Mouse (Mus musculus) hindbrain, embryonic 10.5 days (tissue): Measurements from ENCODE around the gene Dok1. TPM values are rescaled to one million over a fixed set of nuclear protein-coding genes. Genes with fewer than 3 reads are reported as not detected.

Source experiments
- DNase-seq: peaks from one replicate; pipeline ENCODE4 v3.0.0-alpha.2; 2017; ENCODE audit warnings: low spot score
- H3K27ac ChIP-seq: fragments of 300-500 bp; sonication (generic); 2 replicates; pipeline ENCODE4 v1.5.1; 2016; ENCODE audit warnings: mild to moderate bottlenecking, moderate library complexity
- H3K27me3 ChIP-seq: fragments of 300-500 bp; sonication (generic); 2 replicates; pipeline ENCODE4 v1.6.1; 2016; ENCODE audit warnings: mild to moderate bottlenecking; ENCODE audit not compliant: poor library complexity, insufficient read depth, severe bottlenecking
- H3K36me3 ChIP-seq: fragments of 300-500 bp; sonication (generic); 2 replicates; pipeline ENCODE4 v1.6.1; 2016; ENCODE audit warnings: mild to moderate bottlenecking, moderate library complexity
- H3K4me1 ChIP-seq: fragments of 300-500 bp; sonication (generic); replicated peaks from 2 replicates; pipeline ENCODE4 v1.6.1; 2016; ENCODE audit warnings: mild to moderate bottlenecking
- H3K4me3 ChIP-seq: fragments of 300-500 bp; sonication (generic); 2 replicates; pipeline ENCODE4 v1.5.1; 2016; ENCODE audit warnings: mild to moderate bottlenecking, moderate library complexity
- H3K9me3 ChIP-seq: fragments of 300-500 bp; sonication (generic); 2 replicates; pipeline ENCODE4 v1.6.1; 2016; ENCODE audit warnings: mild to moderate bottlenecking, moderate library complexity
- WGBS: fragments of 180-500 bp; shearing (Covaris S2); methylation state at CpG from one replicate; pipeline ENCODE4 v1.1.7; 2016; 5-methylcytosine and 5-hydroxymethylcytosine counted together
- polyA plus RNA-seq: library from polyadenylated mRNA; unstranded; fragments of >200 nt; fragmentation: Nextera tagmentation; extraction: Ambion mirVana; gene quantifications from 2 replicates; pipeline ENCODE4 v1.2.1, GENCODE M21; 2016

Dok1 gene
- polyA plus RNA-seq, 1 experiment from 2014 or later, result 7.7 TPM

DNA sequence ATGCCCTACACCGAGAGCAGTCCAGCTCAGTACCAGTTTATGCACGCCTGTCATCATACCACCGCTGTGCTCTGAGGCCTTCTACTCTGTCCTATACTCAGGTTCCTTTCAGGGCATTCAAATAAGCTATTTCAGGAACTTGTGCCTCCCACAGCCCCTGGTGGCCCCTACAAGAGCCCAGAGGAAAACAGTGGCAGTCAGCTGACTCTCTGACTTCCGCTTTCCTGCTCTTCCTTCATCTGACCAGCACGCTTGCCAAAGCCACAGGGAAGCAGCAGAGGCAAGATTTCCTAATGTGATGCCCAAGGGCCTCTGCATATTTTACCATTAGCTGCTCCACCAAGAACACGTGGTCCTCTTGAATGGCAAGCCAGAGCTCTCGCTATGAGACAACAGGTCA, 28.4 kb downstream of the Dok1 start:
- 60% methylated on average over 7 of the region's 7 CpGs for WGBS
- H3K36me3 ChIP-seq, result no peaks in the 10 kb centered on the region
- H3K27me3 ChIP-seq, result no peaks in the 10 kb centered on the region
- H3K4me1 ChIP-seq, result peaks cover 5% of the 10 kb centered on the region
- no peak overlapping the region for H3K27ac ChIP-seq
- DNase-seq, result peak; percentile 20
- H3K4me3 ChIP-seq, result no peak overlapping the region
- no peaks in the 10 kb centered on the region for H3K9me3 ChIP-seq

DNA sequence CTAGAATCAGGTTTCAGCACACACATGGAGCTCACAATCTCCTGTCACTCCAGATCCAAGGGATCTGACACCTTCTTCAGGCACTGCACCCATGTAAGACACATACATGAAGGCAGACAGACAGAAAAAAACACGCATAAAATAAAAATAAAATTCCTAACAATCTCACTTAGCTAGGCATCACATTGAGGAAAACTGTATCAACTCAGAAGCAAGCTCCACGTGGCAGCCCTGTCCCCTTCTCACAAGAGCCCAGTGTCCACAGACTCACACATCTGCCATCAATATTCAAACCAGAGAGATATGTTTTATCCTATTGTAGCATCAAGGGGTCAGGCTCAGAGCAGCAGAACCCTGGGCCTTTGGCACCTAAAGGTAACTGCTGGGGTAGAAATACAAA, 29.0 kb downstream of the Dok1 start:
- whole genome bisulfite sequencing, result 75% methylated on average over 2 of the region's 2 CpGs
- H3K4me3 ChIP-seq, result no peak overlapping the region

DNA sequence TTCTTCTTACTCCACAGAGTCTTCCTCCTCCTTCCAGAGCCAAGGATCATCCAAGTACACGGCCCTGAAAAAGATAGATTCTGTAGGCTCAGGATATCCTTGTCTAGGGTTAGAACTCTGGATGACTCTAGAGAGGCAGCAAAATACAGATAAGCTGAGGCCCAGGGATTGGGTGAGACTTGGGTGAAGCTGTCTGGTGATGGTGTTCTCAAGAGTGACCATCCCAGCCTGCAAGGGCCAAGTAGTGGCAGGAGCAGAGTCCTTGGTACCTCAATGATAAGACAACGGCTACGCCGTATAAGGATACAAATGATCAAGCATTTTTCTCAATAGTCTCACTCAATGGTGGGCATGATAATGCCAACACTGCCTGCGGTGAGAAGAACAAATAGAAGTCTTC, 29.4 kb downstream of the Dok1 start:
- Histone ChIP-seq H3K9me3 (no peaks in the 10 kb centered on the region), H3K36me3 (no peaks in the 10 kb centered on the region), H3K27ac (no peak overlapping the region), H3K4me3 (no peak overlapping the region), H3K4me1 (peaks cover 5% of the 10 kb centered on the region), H3K27me3 (no peaks in the 10 kb centered on the region)
- 87% methylated on average over 5 of the region's 5 CpGs for WGBS
- DNase-seq, result no peak

More for the DNA sequence above, 29.0 kb downstream of the Dok1 start:
- Histone ChIP-seq H3K4me1 (peaks cover 5% of the 10 kb centered on the region), H3K9me3 (no peaks in the 10 kb centered on the region), H3K27me3 (no peaks in the 10 kb centered on the region), H3K36me3 (no peaks in the 10 kb centered on the region), H3K27ac (no peak overlapping the region)
- no peak for DNase-seq

DNA sequence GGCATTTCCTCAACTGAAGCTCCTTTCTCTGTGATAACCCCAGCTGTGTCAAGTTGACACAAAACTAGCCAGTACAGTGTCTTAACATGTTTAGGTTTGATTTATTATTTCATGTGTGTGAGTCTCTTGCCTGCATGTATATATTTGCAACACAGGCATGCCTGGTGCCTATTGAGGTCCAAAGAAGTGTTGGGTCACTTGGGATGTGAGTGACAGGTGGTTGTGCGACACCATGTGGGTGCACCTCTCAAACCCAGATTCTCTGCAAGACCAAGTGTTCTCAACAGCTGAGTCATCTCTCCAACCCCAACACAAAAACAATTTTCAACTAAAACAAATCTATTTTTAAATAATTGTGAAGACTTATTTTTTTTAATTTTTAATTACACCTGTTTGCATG, 30.2 kb downstream of the Dok1 start:
- H3K36me3 ChIP-seq, result no peaks in the 10 kb centered on the region
- H3K4me3 ChIP-seq, result no peak overlapping the region
- WGBS, result 91% methylated on average over 1 of the region's 1 CpGs

DNA sequence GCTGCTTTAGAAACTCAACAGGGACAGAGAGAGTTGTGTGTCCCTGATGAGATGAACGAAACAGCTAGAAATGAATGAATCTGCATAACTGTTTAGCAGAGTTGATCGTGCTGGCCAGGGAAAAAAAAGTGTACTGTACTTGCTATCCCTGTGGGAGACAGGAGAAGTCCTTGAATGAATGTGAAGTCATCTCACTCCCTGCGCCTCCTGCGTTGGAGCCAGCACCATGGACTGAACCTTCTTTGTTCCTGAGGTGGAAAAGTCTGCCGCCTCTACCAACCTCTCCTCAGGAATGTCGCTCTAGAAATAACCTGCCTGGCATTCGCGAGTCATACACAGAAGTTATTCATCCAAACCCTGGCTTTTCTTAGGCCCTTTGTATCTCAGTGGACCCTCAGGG, 33.3 kb downstream of the Dok1 start:
- H3K36me3 ChIP-seq, result no peaks in the 10 kb centered on the region
- H3K27ac ChIP-seq, result no peak overlapping the region
- no peaks in the 10 kb centered on the region for H3K9me3 ChIP-seq
- DNase-seq, result no peak
- 68% methylated on average over 8 of the region's 8 CpGs for WGBS
- peaks cover 11% of the 10 kb centered on the region for H3K4me1 ChIP-seq
- H3K27me3 ChIP-seq, result peaks cover 22% of the 10 kb centered on the region
- H3K4me3 ChIP-seq, result no peak overlapping the region

More for the DNA sequence above, 30.2 kb downstream of the Dok1 start:
- DNase-seq, result no peak
- no peaks in the 10 kb centered on the region for H3K9me3 ChIP-seq
- peaks cover 5% of the 10 kb centered on the region for H3K4me1 ChIP-seq
- no peak overlapping the region for H3K27ac ChIP-seq
- H3K27me3 ChIP-seq, result peaks cover 2% of the 10 kb centered on the region

DNA sequence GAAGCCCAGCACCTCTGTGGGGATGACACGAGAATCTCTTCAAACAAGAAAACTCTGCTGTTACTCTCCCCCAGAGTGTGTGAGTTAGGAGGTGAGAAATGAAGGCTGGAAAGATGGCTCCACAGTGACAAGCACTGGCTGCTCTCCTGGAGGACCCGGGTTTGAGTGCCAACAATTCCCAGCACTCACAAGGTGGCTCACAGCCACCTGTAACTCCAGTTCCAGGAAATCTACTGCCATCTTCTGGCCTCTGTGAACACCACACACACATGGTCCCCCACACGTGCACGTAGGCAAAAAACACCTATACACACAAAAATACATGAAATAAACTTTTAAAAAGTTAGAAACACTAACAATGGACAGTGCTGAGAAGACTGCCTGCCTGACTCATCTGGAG, 34.9 kb downstream of the Dok1 start:
- no peaks in the 10 kb centered on the region for H3K9me3 ChIP-seq
- 67% methylated on average over 4 of the region's 4 CpGs for whole genome bisulfite sequencing
- no peak overlapping the region for H3K4me3 ChIP-seq
- H3K27ac ChIP-seq, result no peak overlapping the region
- no peak for DNase-seq
- H3K4me1 ChIP-seq, result peaks cover 8% of the 10 kb centered on the region; the same call in 1 of the 2 replicates
- H3K36me3 ChIP-seq, result no peaks in the 10 kb centered on the region
- peaks cover 24% of the 10 kb centered on the region for H3K27me3 ChIP-seq

DNA sequence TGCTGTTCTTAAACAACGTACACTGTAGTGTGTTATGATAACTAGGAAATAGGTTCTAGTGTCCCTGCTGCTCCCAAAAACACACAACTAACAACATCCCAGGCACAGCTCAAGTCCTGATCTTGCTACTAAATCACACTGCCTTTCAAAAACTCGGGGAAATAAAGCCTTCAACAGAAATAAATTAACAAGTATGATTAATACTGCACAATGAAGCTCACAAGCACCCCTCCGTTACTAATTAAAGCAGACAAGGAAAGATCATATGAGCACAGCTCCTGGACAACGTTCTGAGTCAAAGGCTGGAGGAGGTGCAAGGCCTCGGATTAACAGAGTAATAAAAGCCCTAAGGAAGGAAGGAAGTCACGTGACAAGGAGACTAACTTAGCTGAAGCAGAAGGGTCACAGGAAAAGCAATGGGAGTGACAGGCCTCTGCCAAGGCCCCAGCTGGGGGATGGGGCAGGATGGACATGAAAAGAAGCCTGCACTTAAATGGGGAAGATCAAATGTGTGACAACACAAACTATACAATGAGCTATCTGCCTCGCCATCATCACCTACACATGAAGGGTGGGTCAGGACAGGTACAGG, 35.7 kb downstream of the Dok1 start:
- Histone ChIP-seq H3K27ac (no peak overlapping the region), H3K36me3 (no peaks in the 10 kb centered on the region), H3K27me3 (peaks cover 24% of the 10 kb centered on the region), H3K9me3 (no peaks in the 10 kb centered on the region), H3K4me3 (no peak overlapping the region), H3K4me1 (peaks cover 8% of the 10 kb centered on the region; the same call in 1 of the 2 replicates)
- 73% methylated on average over 7 of the region's 7 CpGs for whole genome bisulfite sequencing
- no peak for DNase-seq

DNA sequence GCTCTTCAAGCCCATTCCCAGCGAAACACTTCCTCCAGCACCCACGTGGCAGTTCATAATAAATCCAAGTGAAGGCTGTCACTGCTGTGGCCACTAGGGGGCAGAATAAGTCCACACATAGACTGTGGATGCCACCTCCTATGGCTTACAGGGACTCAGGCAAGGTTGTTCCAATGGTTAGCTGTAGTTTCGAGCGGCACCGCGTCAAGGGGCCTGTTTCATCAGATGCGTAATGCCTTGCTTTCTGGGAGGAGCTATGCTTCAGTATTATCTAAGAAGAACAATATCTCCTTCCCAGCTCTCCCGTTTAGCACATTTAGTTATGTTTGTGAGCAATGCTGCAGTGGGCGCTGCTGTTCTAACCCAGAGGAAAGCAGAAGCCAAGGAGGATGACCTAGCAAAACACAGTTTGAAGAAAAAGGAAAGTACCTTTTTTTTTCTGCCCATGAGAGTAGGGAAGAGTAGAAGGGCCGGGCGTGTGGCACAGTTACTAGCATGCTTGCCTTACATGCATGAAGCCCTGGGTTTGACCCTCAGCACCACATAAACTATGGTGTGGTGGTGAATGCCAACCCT, 36.4 kb downstream of the Dok1 start:
- H3K4me1 ChIP-seq, result peaks cover 8% of the 10 kb centered on the region; the same call in 1 of the 2 replicates
- H3K9me3 ChIP-seq, result no peaks in the 10 kb centered on the region
- peak overlapping the region; percentile 30 for H3K4me3 ChIP-seq
- H3K27me3 ChIP-seq, result peaks cover 24% of the 10 kb centered on the region
- H3K27ac ChIP-seq, result no peak overlapping the region; the same call in 1 of the 2 replicates
- no peaks in the 10 kb centered on the region for H3K36me3 ChIP-seq
- 14% methylated on average over 11 of the region's 11 CpGs for WGBS
- DNase-seq, result peak; percentile 92

DNA sequence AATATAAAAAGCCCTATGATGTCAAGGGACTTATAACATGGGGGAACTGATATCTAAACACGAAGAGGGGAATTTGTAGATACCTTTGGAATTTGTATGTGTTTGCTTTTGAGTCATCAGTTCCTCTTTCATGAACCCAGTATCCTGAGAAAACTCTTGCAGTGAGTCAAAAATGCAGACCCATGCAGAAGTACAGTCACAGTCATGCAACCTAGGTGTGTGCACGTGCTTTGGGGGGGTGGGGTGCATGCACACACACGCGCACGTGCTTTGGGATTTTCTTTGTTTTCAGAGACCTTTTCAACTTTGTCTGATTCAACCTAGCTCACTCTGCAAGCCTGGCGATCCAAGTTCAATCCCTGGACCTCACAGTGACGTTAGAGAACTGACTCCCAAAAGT, 38.9 kb downstream of the Dok1 start:
- Histone ChIP-seq H3K9me3 (no peaks in the 10 kb centered on the region), H3K27ac (no peak overlapping the region), H3K4me3 (no peak overlapping the region), H3K27me3 (peaks cover 24% of the 10 kb centered on the region), H3K4me1 (peaks cover 8% of the 10 kb centered on the region; the same call in 1 of the 2 replicates), H3K36me3 (no peaks in the 10 kb centered on the region)
- no peak for DNase-seq
- 81% methylated on average over 7 of the region's 7 CpGs for WGBS

DNA sequence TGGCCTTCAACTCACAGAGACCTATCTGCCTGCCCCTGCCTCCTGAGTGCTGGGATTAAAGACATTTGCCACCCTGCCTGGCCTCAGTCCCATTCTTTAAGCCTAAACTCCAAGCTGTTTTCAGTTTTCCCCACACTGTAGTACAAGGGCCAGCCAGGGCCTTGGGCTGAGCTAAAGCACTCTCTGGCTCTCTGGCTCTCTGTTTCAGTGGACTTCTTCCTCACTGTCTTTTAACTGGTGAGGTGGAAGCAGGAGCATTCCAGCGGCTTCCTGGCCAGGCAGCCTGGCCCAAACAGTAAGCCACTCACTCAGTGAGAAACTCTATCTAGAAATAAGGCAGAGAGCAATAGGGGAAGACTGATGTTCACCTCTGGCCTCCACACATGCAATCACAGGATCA, 39.6 kb downstream of the Dok1 start:
- Histone ChIP-seq H3K27ac (no peak overlapping the region), H3K27me3 (peaks cover 24% of the 10 kb centered on the region), H3K36me3 (no peaks in the 10 kb centered on the region), H3K4me1 (peaks cover 8% of the 10 kb centered on the region; the same call in 1 of the 2 replicates), H3K4me3 (no peak overlapping the region), H3K9me3 (no peaks in the 10 kb centered on the region)
- no peak for DNase-seq
- WGBS, result 37% methylated on average over 1 of the region's 1 CpGs

DNA sequence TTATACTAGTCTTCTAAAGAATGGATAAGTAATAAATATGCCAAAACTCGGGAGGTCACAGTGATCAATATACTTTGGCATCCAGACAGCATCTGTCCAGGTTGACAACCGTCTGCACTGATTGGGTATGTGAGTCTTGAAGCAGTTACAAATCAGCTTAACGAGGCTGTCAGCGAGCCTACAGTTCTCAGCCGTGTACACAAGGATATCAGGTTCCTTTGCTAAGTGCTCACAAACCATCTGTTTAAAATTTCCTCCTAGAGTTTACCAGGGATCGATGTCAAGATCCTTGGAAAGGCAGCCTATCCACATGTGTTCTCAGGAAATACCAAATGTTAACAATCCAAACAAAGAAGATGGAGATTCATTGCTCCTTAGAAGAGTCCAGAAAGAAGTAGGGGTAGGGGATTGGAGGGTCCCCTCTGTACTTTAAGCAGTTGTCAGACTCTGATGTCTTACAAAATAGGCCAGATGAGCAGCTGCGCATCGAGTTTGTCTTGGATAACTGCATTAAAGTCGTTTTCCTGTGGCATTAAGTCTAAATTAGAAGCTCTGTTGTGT, 45.8 kb downstream of the Dok1 start:
- Histone ChIP-seq H3K27me3 (no peaks in the 10 kb centered on the region), H3K4me1 (no peaks in the 10 kb centered on the region), H3K9me3 (no peaks in the 10 kb centered on the region), H3K4me3 (no peak overlapping the region), H3K36me3 (no peaks in the 10 kb centered on the region), H3K27ac (no peak overlapping the region)
- no peak for DNase-seq
- WGBS, result 57% methylated on average over 9 of the region's 9 CpGs
